Mouse (Mus musculus) layer of hippocampus, adult 9-11 months (tissue): ENCODE results near the gene Setd1a.
"Not testable (repeated sequence)": the region's sequence is repeated elsewhere in the genome, so short reads cannot be mapped to it uniquely, and the experiment has no call there.

Source experiments
- DNase-seq: peaks from one replicate; pipeline ENCODE4 v3.0.0; 2022

Gene Setd1a

DNA sequence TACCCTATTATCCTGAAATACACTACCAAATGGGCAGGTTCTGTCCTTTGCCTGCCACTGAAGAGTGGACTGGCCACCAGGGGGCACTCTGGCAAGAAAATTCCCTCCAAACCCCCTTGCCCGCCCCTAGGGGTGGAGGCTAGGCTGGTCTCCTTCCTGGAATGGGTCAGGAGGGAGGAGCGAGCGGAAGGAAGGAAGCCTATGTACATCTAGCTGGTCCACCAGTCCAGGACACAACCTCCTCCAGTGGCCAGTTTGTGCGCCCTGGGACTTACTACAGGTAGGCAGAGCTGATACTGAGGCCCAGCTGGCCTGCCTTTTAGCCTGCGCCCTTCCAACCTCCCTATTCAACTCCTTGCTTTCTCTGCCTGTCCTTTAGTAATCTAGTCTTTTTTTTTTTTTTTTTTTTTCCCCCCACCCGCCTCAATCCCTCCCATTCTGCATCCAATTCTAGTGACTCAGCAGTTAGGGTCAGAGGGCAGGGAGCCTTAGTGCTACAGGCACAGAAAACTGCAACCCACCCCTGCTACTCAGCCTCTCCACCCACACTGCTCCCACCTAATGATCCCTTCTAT lies 24.1 kb downstream of the Setd1a start, which contains the start of gene Hsd3b7:
Gene Hsd3b7 (plus strand): TSS at position 170 of the 575 bp plus-strand sequence.
- DNase-seq, result peak; percentile 88

GRCm38 (mm10) chr7:127801010-127801621 lies 24.6 kb downstream of the Setd1a start:
- DNase-seq, result peak; percentile 56

DNA sequence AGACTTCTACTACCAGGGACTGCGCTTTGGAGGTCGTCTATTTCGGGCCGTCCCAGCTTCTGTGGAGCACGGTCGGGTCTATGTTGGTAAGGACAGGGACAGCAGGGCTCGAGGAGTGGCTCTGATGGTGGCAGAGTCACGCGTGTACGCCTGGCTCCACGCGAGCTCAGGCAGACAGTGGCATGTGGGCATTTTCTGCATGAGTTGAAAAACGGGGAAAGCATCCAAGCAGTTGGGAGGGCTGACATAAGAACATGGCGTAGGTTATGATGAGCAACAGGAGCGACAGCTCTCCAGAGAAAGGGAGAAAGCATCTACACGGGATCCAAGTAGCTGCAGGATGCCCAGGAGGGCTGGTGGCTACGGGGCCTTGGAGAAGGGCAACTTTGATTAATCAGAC lies 25.8 kb downstream of the Setd1a start:
- DNase-seq, result peak; percentile 61

DNA sequence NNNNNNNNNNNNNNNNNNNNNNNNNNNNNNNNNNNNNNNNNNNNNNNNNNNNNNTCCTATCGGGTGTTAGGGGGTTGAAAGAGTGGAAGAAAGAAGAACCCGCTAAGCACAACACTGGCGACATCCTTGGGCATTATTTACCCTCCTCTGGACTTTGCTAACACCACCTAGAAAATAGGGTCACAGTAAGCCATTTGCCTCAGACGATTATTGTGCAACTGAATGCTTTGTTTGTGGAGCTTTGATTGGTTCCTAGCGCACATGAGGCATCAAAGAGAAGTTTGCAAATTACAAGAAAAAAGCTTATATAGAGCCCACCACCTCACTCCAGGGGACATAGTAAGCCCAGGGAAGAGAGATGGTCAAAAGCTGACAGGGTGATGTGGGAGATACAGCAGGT lies 32.4 kb downstream of the Setd1a start:
- DNase-seq, result no peak

DNA sequence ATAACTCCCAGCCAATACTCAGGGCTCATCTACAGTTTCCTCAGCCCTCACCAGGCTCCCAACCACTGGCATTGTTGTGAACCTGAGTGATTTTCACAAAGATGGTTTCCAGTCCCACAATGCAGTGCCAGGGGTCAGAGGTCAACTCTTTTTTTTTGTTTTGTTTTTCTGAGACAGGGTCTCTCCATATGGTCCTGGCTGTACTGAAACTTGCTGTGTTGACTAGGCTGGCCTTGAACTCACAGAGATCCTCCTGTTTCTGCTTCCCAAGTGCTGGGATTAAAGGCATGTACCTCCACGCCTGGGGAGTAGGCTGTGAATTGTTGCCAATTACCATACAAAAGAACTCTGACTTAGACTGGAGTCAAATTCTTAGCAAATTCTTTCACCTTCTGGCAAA lies 33.4 kb downstream of the Setd1a start:
- DNase-seq, result no peak

DNA sequence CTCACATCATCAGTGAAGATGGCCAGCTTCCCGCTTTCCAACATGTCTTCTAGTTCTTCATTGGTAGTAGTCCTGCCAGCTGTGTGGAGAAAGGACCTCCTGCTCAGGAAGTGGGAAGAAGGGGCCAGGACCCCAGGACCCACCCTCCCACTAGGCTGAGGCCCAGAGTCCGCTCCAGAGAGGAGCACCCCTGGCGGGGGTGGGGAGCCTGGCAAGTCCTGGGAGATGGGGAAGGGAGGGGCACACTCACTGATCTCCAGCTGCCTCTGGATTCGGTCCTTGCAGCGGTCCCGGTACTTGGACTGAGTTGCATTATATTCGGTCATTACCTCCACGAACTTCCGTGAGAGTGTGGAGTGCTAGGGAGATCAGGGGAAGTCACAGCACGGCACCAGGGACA lies 34.2 kb downstream of the Setd1a start:
- no peak for DNase-seq

DNA sequence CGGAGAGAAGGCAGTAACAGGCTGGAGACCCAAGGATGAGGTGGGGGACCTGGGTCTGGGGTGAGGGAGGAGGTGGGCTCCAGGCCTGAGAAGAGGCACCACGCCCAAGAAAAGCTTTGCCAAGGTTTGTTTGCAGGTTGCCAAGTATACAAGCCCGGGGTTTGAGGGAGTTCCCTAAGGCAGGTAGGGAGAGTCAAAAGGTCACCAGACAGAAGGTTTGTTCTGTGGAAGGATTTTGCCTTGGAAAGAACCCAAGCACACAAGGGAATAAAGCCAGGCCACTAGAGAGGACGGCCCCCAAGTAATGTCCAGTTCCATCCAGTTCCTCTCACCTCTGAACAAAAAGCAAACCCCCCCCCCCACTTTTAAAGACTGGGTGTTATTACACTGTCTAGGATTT lies 34.8 kb downstream of the Setd1a start:
- no peak for DNase-seq

DNA sequence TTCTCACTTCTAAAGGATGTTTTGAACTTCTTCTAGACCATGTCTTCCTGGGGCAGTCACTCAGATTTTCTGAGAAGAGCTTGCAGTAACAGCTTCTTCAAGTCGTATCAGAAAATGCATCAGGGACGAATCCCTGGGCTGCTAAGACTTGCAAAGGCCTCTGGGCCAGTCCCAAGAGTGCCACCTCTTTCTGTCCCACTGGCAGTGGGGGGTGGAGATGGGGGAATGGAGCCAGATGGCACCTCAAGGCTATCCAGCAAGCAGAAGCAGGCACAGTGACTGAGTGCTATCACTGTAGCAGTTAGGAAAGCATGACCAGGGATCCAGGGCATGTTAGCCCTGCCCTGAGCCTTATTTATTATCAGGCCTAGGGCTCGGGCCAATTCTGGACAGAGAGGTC lies 35.8 kb downstream of the Setd1a start:
- DNase-seq, result no peak

GRCm38 (mm10) chr7:127813821-127814220 lies 37.4 kb downstream of the Setd1a start:
- no peak for DNase-seq

GRCm38 (mm10) chr7:127814241-127814921 lies 37.9 kb downstream of the Setd1a start:
- peak; percentile 88 for DNase-seq

GRCm38 (mm10) chr7:127815116-127815665 lies 38.7 kb downstream of the Setd1a start:
- no peak for DNase-seq

DNA sequence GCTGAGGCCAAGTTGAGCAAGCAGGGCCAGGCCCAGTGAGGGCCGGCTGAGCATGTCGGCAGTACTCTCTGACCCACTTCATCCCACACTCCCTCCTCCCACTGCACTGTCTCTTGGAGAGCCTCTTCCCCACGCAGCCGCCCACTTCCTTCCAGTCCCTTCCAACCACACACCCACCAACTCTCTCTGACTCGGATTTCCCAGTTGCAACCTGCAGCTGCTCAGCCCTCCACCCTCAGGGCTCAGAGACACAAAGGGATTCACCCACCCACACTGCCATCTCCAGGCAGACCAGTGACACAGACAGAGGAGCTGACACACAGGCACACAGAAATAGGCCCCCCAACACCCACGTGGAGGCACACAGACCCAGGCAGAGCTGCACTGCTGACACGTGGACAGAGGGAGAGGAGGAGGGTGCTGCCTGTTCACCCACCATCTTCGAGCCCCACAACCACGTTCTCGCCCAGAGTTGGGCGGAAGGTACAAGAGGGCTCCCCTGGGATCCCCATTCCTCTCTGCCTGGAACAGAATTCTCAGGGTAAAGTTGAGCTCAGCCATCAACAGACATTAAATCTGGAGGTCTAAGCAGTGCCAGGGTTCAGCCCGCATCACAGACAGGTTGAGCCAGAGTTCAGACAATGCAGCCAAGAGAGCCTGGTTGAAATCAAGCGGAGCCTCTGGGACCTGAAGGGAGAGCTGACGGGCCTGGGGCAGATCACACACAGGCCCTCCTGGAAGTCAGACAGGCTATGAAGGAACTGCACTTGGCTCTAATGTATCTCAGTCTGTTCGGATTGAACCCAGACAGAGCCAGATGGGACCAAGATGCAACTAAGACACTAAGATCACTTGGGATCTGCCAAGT lies 39.7 kb downstream of the Setd1a start:
- peak; percentile 89 for DNase-seq

DNA sequence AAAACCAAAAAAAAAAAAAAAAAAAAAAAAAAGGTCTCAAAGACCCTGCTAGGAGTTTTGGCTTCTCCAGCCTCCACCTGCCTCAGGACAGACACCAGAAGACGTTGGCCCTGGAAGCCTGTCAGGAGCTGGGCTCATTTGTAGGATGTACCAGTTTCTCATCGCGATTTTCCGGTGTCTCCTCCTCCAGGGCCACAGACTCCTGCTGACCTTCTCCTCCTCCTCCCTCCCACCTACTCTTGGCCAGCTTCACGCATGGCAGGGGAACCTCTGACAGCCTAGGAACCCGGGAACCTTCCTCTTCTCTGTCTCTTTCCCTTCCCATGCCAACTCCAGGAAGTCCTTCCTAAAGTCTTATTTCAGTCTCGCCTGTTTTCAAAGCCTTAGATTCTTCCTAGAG lies 40.6 kb downstream of the Setd1a start:
- no peak for DNase-seq

DNA sequence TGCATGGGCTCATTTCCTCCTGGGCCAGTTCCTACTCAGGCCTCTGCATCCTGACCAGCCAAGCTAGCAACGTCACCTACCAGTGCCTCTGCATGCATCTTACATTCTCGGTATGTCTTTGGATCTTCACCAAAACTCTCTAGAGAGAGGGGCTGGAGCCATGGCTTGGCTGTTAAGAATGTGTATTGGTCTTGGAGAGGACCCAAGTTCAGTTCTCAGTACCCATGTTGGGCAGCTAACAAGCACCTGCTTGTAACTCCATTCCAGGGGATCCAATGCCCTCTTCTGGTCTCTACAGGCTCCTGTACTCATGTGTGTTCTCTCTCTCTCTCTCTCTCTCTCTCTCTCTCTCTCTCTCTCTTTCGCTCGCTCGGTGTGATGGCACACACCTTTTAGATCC lies 41.3 kb downstream of the Setd1a start:
- no peak for DNase-seq

- DNase-seq, result no peak
Observed at GRCm38 (mm10) chr7:127820836-127821509, 44.5 kb downstream of the Setd1a start.

DNA sequence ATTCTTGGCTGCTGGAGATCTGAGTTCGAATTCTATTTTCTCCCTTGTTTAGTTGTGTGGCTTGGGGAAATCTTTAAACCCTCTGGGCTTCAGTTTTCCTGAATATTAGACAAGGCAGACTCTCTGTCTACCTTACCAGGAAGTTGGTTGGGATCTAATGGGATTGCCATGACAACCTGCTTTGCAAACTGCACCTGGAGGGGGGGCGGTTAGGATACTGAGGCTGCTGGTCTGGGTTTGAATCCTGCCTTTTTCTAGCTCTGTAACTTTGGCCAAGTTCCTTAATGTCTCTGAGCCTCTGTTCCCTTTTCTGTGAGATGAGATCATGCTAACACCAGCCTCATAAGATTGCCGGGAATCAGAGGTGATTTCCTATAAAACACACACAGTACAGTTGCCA lies 46.0 kb downstream of the Setd1a start:
- DNase-seq, result no peak

DNA sequence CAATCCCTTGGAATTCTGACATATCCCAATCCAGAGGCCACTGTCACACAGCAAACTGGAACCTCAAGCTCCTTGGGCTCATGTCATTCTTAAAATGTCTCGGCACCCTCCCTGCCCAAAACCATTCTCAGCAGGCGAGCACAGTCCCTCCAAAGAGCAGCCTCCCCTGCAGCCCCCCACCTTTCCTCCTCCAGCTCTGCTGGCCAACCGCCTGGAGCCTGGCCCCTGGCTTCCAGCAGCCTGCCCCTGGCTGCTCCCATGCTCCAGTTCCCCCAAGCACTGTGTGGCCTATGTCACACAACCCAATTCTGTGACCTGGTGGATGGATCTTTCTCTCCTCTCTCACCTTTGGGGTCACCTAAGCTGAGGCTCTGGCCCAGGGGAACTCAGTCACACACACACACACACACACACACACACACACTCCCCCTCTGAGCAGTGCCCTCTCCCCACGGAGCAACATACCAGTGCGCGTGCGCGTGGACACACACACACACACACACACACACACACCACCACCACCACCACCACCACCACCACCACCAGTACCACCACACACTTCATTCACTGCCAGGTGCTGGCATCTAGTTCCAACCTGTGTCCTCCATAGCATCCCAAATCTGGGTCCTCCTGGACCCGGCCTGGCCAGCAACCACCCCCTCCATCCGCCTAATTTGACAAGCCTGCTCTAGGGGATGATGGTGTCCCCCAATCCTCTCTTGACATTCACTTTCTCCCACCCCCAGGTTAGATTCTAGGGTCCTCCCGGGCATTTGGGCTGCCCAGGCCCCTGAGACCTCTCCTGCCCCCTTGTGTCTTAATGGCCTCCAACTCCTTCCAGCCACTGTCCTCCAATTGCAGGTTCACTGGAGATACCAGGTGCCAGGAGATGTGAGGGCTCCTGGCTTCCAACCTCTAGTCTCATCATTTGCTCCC lies 47.0 kb downstream of the Setd1a start:
- DNase-seq, result no peak

- DNase-seq, result peak; percentile 58
Observed at GRCm38 (mm10) chr7:127824176-127824871, 47.9 kb downstream of the Setd1a start, which contains the start of the genes Stx4a and Stx1b. Gene Stx4a (plus strand): TSS chr7:127824294. Gene Stx1b (minus strand): TSS chr7:127824549.

DNA sequence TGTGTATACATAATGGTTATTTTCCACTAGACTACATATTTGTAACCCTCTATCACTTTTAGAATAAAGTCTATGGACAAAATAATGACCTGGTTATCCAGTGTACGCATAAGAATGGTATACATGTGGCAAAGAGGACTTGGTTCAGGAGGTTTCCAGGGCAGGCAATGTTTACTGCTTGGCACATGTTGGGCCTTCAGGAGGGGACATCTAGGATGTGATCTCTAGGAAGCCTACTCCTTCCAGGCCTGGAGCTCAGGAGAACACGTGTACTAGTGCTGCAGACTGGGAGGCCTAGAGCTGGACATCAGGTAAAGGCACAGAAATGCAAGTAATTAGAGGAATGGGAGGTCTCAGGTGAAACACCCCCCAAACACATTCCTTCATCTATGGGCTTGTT lies 59.1 kb downstream of the Setd1a start:
- no peak for DNase-seq

DNA sequence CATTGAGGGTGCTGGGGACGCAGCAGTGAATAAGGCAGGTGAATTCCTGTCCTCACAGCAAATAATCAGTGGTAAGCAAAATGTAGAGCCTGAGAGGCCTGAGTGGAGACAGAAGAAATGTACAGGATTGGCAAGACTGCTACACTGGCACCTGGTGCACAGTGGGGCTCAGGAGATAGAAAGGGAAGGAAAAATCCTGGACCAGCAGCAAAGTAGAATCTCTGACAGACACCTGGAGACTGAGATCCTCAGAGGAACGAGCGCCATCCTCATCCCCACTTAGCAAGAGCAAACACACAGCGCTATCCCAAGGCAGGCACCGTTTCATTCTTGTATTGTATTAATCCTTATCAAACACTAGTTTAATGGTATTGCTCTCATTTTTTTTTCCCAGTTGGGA lies 61.0 kb downstream of the Setd1a start:
- no peak for DNase-seq

DNA sequence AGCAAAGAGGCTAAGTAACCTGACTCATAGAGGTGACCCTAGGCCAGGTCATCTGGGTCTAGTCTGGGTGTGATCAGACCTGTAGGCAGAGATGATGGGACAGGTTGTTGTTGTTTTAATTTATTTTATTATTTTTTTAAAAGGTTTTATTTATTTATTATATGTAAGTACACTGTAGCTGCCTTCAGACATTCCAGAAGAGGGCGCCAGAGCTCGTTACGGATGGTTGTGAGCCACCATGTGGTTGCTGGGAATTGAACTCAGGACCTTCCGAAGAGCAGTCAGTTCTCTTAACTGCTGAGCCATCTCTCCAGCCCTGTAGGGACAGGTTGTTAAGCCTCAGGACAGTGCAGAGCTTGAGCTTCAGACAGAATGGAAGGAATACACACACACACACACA lies 61.4 kb downstream of the Setd1a start:
- not testable (repeated sequence) for DNase-seq
